Mouse (Mus musculus): ENCODE results near the gene Rccd1. TPM values are rescaled to one million over a fixed set of nuclear protein-coding genes. Genes with fewer than 3 reads are reported as not detected.

Rccd1 gene
- total RNA-seq, 2 experiments from 2014 or later, result 7.3 to 11.9 TPM

DNA sequence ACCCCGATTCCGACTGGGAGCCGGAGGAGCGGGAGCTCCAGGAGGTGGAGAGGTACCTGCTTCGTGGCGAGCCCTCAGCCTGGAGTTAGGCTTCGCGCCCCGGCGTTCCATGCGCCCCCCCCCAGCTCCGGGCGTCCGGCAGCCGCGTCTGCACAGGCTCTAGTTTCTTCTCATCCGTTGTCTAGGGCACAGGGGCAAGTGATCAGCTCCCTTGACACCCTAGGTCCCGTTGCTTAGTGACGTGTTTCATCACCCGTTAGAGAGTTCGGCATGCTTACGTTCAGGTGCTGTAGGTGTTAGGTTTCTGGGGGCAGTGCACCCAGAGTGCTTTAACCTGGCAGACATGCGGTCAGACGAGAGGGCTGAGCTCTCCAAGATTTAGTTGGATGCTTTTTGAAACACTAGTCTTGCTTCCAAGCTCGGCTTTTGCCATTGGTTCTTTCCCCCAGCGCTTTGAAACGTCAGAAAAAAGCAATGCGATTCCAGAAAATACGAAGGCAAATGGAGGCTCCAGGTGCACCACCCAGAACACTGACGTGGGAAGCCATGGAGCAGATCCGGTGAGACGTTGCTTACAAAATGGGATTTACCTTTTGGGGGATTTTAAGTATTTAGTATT lies 62.8 kb downstream of the Rccd1 start:
- DNase-seq (ENCODE audit: low spot score in 2 of 2), result no peak

DNA sequence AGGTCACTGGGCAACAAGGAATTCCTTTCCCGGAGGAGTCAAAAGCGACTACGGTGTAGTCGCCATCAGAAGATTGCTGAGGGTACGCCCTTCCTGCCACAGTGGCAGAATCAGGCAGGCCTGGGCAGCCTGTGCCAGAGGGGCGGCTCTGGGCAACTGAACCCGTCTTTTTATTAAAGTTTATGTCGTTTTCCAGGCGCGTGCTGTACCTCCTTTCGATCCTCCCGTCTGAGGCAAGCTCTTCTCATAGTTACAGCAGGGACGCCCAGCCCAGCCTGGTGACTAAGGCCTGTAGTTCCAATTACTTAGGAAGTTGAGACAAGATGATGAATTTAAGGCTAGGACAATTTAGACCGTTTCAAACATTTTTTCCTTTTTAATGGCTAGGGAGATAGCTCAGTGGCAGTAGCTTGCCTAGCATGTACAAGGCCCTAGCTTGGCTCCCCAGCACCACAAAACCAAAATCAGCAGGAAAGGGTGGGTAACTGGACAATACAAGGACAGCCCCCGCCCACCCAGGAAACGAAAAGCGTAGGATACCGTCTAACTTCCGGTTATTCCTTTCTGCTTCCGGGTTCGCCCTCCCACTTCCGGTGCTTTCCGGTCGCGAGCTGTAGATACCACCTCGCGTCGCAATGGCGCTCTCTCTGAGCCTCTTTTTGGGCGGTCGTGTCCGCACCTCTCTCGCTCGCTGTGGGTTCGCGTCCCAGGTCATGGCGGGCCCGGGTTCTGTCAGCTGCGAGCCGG lies 63.5 kb downstream of the Rccd1 start, which contains the start of gene Ngrn:
Ngrn (plus strand) TSS at position 591 of the 747 bp plus-strand sequence.
- peak; percentile 73 to 75 for DNase-seq (ENCODE audit: low spot score in 2 of 2)

DNA sequence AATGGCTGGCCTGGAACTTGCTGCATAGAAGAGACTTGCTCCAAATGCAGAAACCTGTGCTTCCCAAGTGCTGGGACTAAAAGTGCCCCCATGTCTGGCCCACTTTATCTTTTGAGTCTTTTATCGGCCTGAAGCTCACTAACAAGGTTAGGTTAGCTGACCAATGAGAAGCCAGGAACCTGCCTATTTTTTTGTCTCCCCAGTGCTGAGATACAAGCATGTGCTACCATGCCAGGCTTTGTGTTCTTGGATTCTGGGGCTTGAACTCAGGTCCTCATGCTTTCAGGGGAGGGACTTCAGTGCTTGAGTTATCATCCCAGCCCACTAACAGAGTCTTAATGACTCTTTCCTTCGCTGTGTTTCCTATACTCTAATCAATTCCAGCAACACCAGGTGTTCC lies 66.5 kb downstream of the Rccd1 start:
- DNase-seq (ENCODE audit: low spot score in 2 of 2), result no peak

GRCm38 (mm10) chr7:80255981-80256380 lies 68.3 kb downstream of the Rccd1 start:
- no peak for DNase-seq (ENCODE audit: low spot score in 2 of 2)

GRCm38 (mm10) chr7:80252886-80253285 lies 71.4 kb downstream of the Rccd1 start:
- DNase-seq (ENCODE audit: low spot score in 2 of 2), result no peak

- no peak for DNase-seq (ENCODE audit: low spot score in 2 of 2)
Measured at GRCm38 (mm10) chr7:80252437-80252836, 71.8 kb downstream of the Rccd1 start.

DNA sequence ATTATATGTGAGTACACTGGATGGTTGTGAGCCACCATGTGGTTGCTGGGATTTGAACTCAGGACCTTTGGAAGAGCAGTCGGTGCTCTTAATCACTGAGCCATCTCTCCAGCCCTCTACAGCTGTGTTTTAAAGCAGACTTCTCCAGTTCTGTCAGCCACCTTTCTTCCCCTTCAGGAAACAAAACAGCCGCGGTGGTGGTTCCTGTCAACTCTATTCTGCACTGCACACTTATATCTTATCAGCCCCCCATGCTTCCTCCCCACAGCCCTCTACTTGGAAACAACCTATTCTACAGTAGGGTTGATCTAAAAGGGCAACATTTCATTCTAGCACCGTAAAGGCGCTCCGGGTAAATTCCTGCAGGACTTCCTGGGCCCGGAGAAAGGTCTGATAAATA lies 77.4 kb downstream of the Rccd1 start:
- no peak for DNase-seq (ENCODE audit: low spot score in 2 of 2)

DNA sequence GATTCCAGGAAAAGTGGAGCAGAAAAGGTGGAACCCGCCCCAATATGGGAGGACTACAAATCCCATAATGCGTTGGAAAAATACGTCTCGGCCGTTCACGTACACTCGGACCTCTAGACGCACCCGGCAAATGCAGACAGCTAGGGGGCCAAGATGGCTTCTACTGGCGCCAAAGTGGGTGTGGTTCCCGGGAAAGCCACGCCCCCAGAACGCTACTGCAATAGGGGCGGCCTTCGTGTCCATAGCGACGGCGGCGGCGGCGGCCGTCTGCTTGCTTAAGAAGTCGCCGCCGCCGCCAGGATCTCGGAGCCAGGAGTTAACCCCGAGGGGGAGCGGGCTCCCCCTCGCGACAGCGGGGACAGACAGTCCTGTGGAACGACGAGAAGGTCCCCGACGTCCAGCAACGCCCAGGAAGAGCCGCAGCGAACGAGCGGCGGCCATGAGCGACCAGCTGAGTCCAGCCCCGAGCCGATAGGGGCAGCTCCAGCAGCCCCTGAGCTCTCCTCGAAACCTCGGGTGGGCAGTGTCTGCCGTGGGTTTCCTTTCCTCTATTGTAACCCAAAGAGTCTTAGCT lies 78.0 kb downstream of the Rccd1 start, which contains the start of gene Ttll13:
Ttll13 (plus strand) TSS at position 229 of the 574 bp plus-strand sequence.
- DNase-seq (ENCODE audit: low spot score in 2 of 2), result peak; percentile 92 to 95

GRCm38 (mm10) chr7:80244851-80245250 lies 79.4 kb downstream of the Rccd1 start:
- no peak for DNase-seq (ENCODE audit: low spot score in 2 of 2)

Other genes with a start within 250 kb of the Rccd1 start
- gene Idh2, start 209.1 kb downstream of the Rccd1 start, total RNA-seq (2021), result 100 to 1,000 TPM; 116 to 190 TPM
- 10 to 100 TPM; 62.7 to 75.9 TPM for gene Sema4b, start 137.6 kb downstream of the Rccd1 start, total RNA-seq (2021)
- 10 to 100 TPM; 53.9 to 64.2 TPM for gene Cib1, start 91.6 kb downstream of the Rccd1 start, total RNA-seq (2021)
- 1 to 10 TPM; 3.8 to 4.1 TPM for gene Gdpgp1, start 91.6 kb downstream of the Rccd1 start, total RNA-seq (2021)
- gene Ttll13, start 78.1 kb downstream of the Rccd1 start, total RNA-seq (2021), result 1 to 10 TPM; 1.2 to 1.7 TPM
- 10 to 100 TPM; 40.7 to 41.4 TPM for gene Ngrn, start 63.2 kb downstream of the Rccd1 start, total RNA-seq (2021)
- 10 to 100 TPM; 14.9 to 26.6 TPM for gene Vps33b, start 54.8 kb downstream of the Rccd1 start, total RNA-seq (2021)
- 1 to 10 TPM; 3.6 to 4.6 TPM for gene Prc1, start 30.0 kb downstream of the Rccd1 start, total RNA-seq (2021)
- gene Unc45a, start 16.6 kb upstream of the Rccd1 start, total RNA-seq (2021), result 10 to 100 TPM; 71.5 to 85.8 TPM
- 10 to 100 TPM; 38.5 to 45.9 TPM for gene Hddc3, start 18.6 kb upstream of the Rccd1 start, total RNA-seq (2021)
- 10 to 100 TPM; 76.6 to 88.8 TPM for gene Man2a2, start 46.9 kb upstream of the Rccd1 start, total RNA-seq (2021)
- 10 to 100 TPM in 1 of 2 experiments, 1 to 10 TPM in 1; 8.4 to 13.0 TPM for gene Fes, start 63.5 kb upstream of the Rccd1 start, total RNA-seq (2021)
- gene Furin, start 81.0 kb upstream of the Rccd1 start, total RNA-seq (2021), result 100 to 1,000 TPM; 143 to 158 TPM
- 1 to 10 TPM in 1 of 2 experiments, under 1 TPM in 1; 0.86 to 2.2 TPM for gene Blm, start 210.7 kb upstream of the Rccd1 start, total RNA-seq (2021)

Measured in adrenal gland, adult 18-20 months (tissue).